Mouse (Mus musculus): Measurements from ENCODE around the gene Adamts16. TPM values are rescaled to one million over a fixed set of nuclear protein-coding genes. Genes with fewer than 3 reads are reported as not detected.

The Adamts16 gene
- total RNA-seq, 4 experiments from 2014 or later, result 0.09 to 0.43 (median 0.12) TPM; not detected in 1

- DNase-seq, result no peak
Measured at GRCm38 (mm10) chr13:70762586-70762985, 79.0 kb downstream of the Adamts16 start.

- no peak for DNase-seq
Measured at GRCm38 (mm10) chr13:70761312-70761711, 80.3 kb downstream of the Adamts16 start.

DNA sequence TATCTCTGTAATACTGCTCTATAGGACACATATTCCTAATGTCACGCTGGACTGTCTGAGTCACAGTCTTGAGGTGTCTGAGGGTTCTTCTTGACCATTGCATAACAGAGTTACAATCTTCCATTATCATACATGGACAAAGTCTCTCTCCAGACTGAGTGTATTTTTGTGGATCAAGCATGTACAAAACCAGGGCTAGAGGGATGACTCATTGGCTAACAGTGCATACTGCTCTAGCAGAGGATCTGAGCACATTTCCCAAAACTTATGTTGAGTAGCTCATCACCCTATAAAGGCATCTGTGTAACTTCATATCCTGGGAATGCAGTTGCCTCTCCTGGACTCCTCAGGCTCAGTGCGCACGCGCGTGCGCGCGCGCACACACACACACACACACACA, 81.4 kb downstream of the Adamts16 start:
- no peak for DNase-seq

DNA sequence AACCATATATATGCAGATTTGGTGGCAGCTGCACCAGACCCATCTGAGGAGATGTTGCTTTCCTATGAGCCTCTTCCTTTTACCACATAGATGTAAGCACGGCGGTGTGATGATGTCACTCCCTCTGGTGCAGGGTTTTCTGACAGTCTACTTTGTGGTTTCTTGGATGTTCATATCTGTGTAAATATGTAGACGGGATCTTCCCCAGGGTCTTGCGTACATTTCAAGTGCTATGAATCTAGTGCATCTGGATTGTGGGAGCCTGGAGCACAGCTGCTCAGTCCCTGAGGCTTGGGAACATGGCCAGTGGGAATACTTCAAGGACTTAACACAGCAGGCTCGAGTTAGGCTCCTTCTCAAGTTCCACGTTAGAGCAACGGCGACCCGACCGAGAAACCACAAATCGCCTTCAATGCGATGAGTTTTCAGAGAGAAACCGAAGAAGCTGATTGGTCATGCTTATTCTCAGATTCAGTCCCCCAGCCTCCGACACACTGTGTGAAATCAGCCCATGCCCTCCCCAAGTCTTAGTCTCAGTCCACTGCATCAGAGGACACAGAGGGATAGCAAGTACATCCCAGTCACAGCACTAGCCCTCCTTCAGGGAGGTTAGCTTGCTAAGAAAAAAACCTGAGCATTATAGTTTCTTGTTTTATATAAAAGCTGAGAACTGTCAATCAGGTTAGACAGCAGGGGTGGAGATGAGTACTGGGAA, 95.2 kb downstream of the Adamts16 start:
- DNase-seq, result no peak

GRCm38 (mm10) chr13:70744416-70745038, 97.1 kb downstream of the Adamts16 start:
- no peak for DNase-seq

GRCm38 (mm10) chr13:70742693-70743092, 98.9 kb downstream of the Adamts16 start:
- no peak for DNase-seq

DNA sequence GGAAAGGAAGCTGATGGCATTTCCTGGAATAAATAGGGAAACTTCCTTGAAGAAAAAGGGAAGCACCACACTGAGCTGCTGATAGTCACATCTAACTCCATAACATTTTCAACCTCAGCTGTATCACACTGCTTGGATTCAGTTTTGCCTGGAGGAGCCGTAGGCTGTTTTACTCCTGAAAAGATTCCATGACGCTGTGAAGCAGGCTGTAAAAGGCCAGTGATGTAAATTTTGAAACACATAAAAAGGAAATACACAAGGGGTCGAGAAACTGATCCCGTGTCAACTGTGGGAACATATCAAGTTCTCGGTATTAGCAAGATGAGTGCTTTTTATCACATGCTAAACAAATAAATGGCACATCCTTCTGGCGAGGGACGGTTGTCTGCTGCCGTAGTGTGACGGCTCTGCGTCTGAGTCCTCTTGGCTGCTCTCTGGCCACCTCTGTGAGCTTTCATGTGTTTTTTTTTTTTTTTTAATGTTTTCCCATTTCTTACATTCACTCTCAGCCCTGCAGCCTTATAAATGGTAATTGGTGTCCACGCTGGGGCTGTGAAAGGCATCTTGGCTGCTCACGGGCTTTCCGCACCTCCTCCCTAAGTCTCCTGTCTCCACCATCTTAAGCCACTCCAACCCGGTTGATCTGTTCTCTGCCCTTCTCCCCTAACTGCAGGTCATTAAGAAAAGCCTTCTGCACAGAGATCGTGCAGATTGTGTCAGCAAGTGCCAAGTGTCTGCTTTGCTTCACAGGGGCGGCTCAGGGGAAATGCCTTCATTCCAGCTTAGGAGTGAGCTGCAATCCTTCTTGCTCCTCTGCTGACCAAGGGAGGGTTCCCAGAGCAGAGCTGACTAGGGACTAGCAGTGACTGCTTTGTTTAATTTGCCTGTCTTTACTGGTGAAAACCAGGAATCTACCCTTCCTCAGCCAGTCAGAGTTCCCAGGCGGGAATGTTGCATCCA, 101.0 kb downstream of the Adamts16 start:
- DNase-seq, result no peak

DNA sequence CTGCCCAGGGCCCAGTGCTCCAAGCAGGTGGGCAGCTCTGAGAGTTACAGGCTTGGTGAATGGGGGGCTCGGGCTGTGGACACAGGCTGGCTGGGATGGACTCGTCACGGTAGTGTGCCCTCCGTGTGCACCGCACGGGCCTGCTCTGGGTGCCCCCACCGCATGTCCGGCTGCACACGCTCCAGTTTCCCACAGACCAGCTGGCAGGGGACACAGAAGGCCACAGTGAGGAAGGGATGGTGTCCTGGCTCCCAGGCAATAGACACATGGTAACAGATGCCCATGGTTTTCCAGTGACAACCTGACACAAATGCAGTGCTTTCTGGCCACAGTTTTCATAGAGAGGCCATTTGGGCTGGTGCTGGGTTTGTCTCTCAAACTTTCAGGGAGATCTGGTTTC, 102.8 kb downstream of the Adamts16 start:
- no peak for DNase-seq

- no peak for DNase-seq
Measured at GRCm38 (mm10) chr13:70736409-70736808, 105.2 kb downstream of the Adamts16 start.

GRCm38 (mm10) chr13:70734640-70735039, 107.0 kb downstream of the Adamts16 start:
- no peak for DNase-seq

DNA sequence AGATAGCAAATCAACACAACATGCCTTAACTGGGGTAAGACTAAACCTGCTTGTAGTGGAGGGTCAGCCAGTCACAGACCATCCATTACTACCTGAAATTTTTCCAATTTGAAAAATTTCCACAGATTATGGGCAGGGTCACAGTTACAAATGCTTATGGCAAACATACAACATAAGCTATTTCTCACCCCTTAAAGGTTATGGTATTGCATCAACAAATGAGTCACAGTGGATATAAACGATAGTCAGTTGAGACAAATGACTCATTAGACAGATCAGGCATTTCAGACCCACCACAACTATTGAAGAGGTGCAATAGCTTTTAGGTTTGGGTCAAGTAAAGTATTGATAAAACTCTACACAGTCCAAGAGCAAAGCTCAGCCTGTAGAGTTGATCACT, 107.7 kb downstream of the Adamts16 start:
- DNase-seq, result no peak

DNA sequence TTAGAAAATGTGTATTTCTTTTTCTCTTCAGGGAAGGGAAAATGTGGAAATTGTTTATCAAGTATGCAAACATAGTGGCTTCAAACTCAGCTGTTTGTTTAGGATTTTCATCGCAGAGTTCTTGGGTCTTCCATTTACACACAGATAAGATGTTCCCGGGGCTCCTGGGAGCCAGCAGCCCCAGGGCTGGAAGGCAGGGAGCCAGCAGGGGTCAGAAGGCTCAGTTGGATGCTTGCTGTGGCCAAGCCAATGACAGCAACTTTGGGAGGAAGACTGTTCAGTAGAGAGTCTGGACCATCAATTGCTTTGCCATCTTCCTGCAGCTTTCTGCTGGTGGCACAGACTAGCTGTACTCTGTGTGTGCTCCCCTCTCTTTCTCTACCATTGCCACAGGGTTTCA, 108.4 kb downstream of the Adamts16 start:
- DNase-seq, result no peak

DNA sequence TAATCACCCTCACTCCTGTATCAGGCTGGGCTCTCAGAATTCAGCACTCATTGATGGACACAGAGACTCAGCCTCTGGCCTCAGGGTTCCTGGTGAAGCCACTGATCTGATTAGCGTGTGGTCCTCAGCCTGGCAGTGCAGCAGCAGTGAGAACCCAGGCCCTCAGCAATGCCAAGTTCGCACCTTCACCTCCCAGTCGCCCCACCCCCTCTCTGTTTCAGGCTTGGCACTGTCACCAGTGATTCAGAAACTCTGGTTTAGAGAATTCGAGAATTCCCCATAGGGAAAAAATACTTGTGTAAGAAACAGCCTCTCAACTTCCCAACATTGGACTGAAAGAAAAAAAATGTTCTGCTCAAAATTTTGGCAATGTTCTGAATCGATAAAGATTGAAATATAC, 108.8 kb downstream of the Adamts16 start:
- DNase-seq, result no peak

- no peak for DNase-seq
Measured at GRCm38 (mm10) chr13:70731349-70731748, 110.3 kb downstream of the Adamts16 start.

DNA sequence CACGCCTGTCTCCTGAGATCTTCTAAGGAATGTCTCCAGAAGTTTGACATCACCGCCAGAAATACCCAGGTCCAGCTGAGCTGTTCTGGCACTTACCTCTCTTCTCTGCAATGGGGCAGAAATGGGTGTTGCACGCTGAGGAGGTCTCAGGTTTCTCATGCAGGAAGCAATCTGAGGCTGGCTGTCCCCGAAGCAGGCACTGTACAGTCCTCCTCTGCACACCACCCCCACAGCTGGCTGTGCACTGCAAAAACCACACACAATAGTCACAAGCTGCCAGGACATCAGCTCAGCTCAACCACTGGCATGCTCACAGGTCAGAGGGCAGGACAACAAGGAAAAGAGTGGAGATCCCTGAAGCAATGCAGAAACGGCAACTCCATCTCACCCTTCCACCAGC, 111.6 kb downstream of the Adamts16 start:
- DNase-seq, result no peak

GRCm38 (mm10) chr13:70726249-70726648, 115.4 kb downstream of the Adamts16 start:
- no peak for DNase-seq

DNA sequence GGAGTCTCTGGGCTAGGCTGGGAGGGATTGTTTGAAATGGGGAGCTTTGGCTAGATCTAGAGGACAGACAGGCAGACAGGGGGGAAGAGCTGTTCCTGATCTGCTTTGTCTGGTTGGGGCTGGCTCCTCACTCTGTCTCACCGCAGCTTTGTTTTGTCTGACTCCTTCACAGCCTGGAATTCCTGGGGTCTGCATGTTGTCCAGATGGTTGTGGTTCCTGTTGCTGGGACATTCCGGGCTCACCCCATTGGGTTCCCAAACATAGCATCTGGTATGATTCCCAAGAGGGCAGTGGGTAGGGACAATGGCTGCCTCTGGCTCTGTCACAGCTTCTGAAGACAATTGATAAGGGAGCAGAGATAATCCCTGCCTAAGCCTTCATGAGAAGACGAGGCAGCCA, 117.0 kb downstream of the Adamts16 start:
- DNase-seq, result no peak

- DNase-seq, result no peak
Measured at GRCm38 (mm10) chr13:70724108-70724622, 117.4 kb downstream of the Adamts16 start.

DNA sequence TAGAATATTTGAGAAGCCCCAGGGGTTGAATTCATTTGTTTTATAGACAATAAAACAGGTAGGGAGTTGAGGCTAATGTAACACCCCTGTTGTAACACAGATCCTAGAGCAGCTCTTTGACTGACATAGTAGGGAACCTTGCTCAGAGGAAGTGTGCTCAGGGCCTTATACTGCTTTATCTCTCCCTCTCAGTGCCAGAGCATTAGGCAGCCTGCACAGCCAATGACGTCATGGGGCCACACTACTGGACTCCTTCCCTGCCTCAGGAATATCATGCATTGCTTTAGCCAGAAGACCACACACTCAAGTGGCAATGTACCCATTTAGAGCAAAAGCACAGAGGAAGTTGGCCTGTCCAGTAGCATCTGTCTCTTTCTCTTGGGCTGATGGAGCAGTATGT, 121.6 kb downstream of the Adamts16 start:
- DNase-seq, result no peak

- no peak for DNase-seq
Measured at GRCm38 (mm10) chr13:70718814-70719213, 122.8 kb downstream of the Adamts16 start.

- no peak for DNase-seq
Measured at GRCm38 (mm10) chr13:70716022-70716421, 125.6 kb downstream of the Adamts16 start.

DNA sequence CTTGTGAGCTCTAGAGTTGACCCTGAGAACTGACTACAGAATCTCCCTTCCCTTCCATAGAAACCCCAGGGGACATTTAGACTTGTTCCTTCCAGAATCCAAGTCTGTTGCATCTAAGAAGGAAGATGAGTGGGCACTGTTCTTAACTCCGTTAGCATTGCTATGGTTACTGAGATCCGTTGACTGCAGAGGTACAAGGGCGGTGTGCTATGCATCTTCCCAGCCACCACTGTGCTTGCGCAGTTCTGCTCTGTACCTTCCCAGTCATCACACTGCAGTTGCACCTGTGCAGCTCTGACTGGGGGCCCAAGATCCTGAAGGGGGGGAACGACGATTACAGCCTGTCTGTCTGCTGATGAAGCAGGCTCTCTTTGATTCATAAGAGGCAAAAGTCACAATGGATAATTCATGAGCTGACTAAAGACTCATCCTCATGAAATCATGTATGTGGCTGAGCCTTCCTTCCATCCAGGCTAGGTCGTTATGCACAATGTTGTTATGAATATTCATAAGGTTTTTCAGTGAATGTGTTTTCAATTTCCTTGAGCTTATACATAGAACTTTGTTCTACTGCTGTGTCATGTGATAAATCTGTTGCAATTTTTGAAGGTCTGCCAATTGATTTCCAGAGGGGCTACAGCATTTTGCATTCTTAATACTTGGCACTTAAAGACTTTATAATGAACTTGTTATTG, 127.4 kb downstream of the Adamts16 start:
- DNase-seq, result no peak
